Mouse (Mus musculus) forebrain, embryonic 10.5 days (tissue): ENCODE data around the gene Gsn. TPM values are rescaled to one million over a fixed set of nuclear protein-coding genes. Genes with fewer than 3 reads are reported as not detected.

Source experiments
- DNase-seq: peaks from one replicate; pipeline ENCODE4 v3.0.0-alpha.2; 2017; ENCODE audit warnings: low spot score; ENCODE audit errors: extremely low spot score
- H3K27ac ChIP-seq: fragments of 300-500 bp; sonication (generic); 2 replicates; pipeline ENCODE4 v1.5.1; 2016; ENCODE audit warnings: mild to moderate bottlenecking
- H3K27me3 ChIP-seq: fragments of 300-500 bp; sonication (generic); 2 replicates; pipeline ENCODE4 v1.6.1; 2016; ENCODE audit warnings: mild to moderate bottlenecking; ENCODE audit not compliant: poor library complexity, severe bottlenecking
- H3K36me3 ChIP-seq: fragments of 300-500 bp; sonication (generic); replicated peaks from 2 replicates; pipeline ENCODE4 v1.6.1; 2016; ENCODE audit warnings: mild to moderate bottlenecking, moderate library complexity
- H3K4me1 ChIP-seq: fragments of 300-500 bp; sonication (generic); 2 replicates; pipeline ENCODE4 v1.6.1; 2016
- H3K4me3 ChIP-seq: fragments of 300-500 bp; sonication (generic); 2 replicates; pipeline ENCODE4 v1.5.1; 2016; ENCODE audit warnings: mild to moderate bottlenecking, moderate library complexity
- H3K9me3 ChIP-seq: fragments of 300-500 bp; sonication (generic); 2 replicates; pipeline ENCODE4 v1.6.1; 2016; ENCODE audit warnings: mild to moderate bottlenecking, moderate library complexity
- WGBS: fragments of 180-500 bp; shearing (Covaris S2); methylation state at CpG from one replicate; pipeline ENCODE4 v1.1.7; 2016; 5-methylcytosine and 5-hydroxymethylcytosine counted together
- polyA plus RNA-seq: library from polyadenylated mRNA; unstranded; fragments of >200 nt; fragmentation: Nextera tagmentation; extraction: Ambion mirVana; gene quantifications from 2 replicates; pipeline ENCODE4 v1.2.1, GENCODE M21; 2016

The Gsn gene
- polyA plus RNA-seq, 1 experiment from 2014 or later = 15.5 TPM

DNA sequence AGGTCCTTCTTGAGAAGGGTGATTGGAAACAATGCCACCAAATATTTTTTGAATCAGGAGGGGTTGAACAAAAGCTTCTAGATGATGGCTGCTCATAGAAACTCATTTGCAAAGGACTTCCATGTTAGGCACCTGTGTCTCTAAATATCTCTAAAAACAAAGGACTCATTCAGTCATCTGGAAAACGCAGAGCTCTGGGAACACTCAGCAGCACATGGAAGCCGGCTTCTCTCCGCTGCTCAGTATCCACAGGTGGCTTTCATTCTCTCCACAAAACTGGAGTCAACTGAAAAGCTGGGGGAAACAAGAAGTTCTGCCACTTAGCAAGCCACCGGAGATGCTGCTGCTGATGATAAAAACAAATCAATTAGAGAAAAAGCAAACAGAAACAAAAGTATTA is 28.0 kb upstream of the Gsn start:
- no peaks in the 10 kb centered on the region for H3K36me3 ChIP-seq
- DNase-seq = no peak
- H3K4me3 ChIP-seq = no peak overlapping the region
- H3K4me1 ChIP-seq = peaks cover 48% of the 10 kb centered on the region
- H3K9me3 ChIP-seq = no peaks in the 10 kb centered on the region
- 27% methylated on average over 4 of the region's 4 CpGs for WGBS
- H3K27me3 ChIP-seq = no peaks in the 10 kb centered on the region
- H3K27ac ChIP-seq = peak overlapping the region; percentile 63; the same call in 1 of the 2 replicates

DNA sequence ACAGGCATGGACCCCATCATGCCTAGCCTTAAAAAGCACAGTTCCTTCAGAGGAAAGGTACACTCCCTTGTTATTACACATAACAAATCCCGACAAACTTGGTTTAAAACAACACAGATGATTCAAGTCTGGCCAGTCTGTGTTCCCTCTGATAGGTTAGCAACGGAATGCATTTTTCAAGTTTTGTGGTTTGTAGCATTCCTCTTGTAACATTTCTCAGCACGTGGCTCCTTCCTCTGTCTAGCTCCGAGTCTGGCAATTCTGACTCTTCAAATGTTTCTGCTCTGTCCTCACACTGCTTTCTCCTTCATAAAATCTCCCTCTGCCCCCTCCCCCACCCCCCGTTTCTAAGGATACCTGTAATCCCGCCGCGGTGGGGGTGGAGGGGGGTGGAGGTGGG is 26.0 kb upstream of the Gsn start:
- Histone ChIP-seq H3K9me3 (no peaks in the 10 kb centered on the region), H3K27ac (peak overlapping the region; percentile 51; the same call in 1 of the 2 replicates), H3K36me3 (no peaks in the 10 kb centered on the region), H3K4me1 (peaks cover 57% of the 10 kb centered on the region), H3K4me3 (no peak overlapping the region), H3K27me3 (no peaks in the 10 kb centered on the region)
- 30% methylated on average over 8 of the region's 8 CpGs for WGBS
- DNase-seq = no peak

DNA sequence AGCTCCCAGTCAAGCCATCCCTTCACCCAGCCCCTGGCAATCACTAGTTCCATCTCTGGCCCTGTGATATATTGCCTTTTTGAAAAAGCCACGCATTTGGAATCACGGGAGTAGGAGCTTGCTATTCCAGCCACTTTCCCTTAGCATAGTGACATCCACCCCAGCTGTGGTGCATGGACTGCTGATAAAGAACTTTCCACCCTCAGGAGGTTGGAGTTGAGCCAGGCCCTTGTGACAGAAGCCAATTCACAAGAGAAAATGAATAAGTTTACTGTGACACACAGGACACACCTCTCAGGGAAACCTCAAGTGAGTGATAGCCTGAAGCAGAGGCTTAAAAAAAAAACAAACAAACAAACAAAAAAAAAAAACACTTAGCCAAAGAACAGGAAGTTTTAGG is 24.3 kb upstream of the Gsn start:
- 77% methylated on average over 2 of the region's 2 CpGs for WGBS
- no peak for DNase-seq
- H3K27ac ChIP-seq = no peak overlapping the region

DNA sequence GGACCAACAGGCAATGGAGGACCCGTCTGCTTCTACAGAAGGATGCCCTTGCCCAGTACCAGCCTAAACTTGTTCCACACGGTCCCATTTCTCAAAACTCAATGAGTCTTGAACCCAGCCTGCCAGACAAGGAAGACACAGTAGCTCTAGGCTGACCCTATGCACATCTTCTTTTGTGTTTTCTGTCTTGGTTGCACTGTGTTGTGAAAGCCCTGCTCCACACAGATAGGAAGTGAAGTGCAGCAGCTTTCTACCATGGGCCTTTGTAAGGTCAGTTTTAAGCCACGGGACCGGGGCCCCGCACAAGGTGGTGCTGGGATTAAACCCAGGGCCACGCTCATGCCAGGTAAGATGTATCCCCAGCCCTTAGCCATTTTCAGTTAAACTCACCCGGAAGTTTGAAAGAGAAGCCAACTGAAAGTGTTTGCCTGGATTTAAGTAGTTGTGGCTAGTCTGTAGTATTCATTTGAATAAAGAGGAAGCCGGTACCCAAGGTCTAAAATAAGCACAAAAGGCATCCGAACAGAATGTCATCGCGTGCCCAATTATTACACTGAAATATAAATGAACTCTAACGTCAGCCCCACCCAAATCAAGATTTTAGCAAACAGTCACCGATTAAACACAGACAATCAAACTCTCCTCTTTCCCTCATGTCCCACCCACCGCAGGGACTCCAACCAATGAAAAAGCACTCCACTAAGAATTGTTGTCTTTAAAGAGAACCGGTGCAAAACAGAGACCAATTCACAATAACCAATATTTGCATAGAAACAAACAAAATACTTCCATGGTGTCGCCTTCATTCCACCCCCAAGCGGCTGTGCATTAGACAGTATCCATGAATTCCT is 23.4 kb upstream of the Gsn start:
- WGBS = 79% methylated on average over 17 of the region's 17 CpGs
- Histone ChIP-seq H3K4me3 (no peak overlapping the region), H3K36me3 (no peaks in the 10 kb centered on the region), H3K27ac (no peak overlapping the region), H3K4me1 (peaks cover 55% of the 10 kb centered on the region), H3K27me3 (no peaks in the 10 kb centered on the region), H3K9me3 (no peaks in the 10 kb centered on the region)
- DNase-seq = no peak

More for the DNA sequence above, 24.3 kb upstream of the Gsn start:
- Histone ChIP-seq H3K4me3 (no peak overlapping the region), H3K9me3 (no peaks in the 10 kb centered on the region), H3K36me3 (no peaks in the 10 kb centered on the region), H3K4me1 (peaks cover 57% of the 10 kb centered on the region), H3K27me3 (no peaks in the 10 kb centered on the region)

DNA sequence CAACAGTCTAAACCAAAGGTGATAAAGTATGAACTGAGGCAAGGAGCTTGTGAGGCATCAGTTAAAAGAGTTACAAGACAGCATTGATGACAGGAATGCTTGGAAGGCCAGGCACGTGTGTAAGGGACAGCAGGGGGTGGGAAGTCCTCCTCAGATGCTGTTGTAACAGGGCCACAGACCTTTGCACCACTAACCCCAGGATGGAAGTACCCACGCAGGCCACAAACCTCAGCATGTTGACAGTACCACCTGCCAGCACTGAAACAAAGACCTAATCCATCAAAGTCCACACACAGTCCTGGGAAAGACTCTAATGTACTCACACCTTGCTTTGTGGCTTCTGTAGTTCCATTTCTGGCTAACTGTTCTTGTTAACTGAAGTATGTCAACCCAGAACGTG is 22.3 kb upstream of the Gsn start:
- no peaks in the 10 kb centered on the region for H3K36me3 ChIP-seq
- H3K4me1 ChIP-seq = peaks cover 45% of the 10 kb centered on the region
- 41% methylated on average over 3 of the region's 3 CpGs for WGBS

DNA sequence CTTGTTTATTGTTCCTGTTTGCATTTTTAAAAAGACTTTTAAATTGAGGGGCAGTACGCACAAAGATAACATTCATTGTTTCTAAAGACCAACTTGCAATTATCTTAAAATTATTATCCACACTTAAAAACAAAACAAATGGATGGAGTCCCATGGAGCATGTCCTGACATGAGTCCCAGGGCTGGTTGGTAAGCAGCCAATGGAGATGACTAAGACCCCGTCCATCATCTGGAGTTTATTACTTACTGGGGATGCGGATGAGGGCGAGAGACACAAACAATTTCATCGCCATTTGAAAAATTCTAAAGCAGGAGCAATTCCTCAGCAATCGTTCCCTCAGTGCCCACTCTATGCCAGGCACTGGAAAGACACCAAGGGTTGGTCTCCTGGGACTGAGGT is 21.2 kb upstream of the Gsn start:
- Histone ChIP-seq H3K27ac (no peak overlapping the region), H3K27me3 (no peaks in the 10 kb centered on the region; the same call in 1 of the 2 replicates), H3K4me3 (no peak overlapping the region), H3K9me3 (no peaks in the 10 kb centered on the region), H3K4me1 (peaks cover 33% of the 10 kb centered on the region), H3K36me3 (no peaks in the 10 kb centered on the region)
- DNase-seq = no peak
- WGBS = 89% methylated on average over 6 of the region's 6 CpGs

More for the DNA sequence above, 22.3 kb upstream of the Gsn start:
- no peak for DNase-seq
- H3K9me3 ChIP-seq = no peaks in the 10 kb centered on the region
- H3K4me3 ChIP-seq = no peak overlapping the region
- no peak overlapping the region for H3K27ac ChIP-seq
- no peaks in the 10 kb centered on the region for H3K27me3 ChIP-seq

DNA sequence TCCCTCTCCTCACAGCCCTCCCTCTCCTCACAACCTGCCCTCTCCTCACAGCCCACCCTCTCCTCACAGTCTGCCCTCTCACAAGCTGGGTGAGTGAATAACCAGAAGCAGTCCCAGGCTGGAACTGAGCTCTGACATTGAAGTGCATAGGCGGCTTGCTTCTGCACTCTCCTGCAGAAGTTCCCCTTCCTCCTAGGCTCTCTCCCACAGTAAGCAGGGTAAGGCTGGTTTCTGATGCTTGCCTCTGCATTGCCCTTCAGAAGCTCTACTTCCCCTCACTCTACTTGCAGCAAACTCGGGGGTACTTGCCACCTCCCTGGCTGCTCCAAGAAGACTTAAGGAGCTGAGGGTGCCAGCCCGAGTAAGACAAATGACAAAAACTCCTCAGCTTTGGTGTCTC is 11.9 kb upstream of the Gsn start:
- Histone ChIP-seq H3K27ac (no peak overlapping the region), H3K4me1 (peaks cover 9% of the 10 kb centered on the region), H3K9me3 (no peaks in the 10 kb centered on the region), H3K36me3 (no peaks in the 10 kb centered on the region), H3K27me3 (peaks cover 7% of the 10 kb centered on the region), H3K4me3 (no peak overlapping the region)
- 55% methylated on average over 3 of the region's 3 CpGs for WGBS
- no peak for DNase-seq

DNA sequence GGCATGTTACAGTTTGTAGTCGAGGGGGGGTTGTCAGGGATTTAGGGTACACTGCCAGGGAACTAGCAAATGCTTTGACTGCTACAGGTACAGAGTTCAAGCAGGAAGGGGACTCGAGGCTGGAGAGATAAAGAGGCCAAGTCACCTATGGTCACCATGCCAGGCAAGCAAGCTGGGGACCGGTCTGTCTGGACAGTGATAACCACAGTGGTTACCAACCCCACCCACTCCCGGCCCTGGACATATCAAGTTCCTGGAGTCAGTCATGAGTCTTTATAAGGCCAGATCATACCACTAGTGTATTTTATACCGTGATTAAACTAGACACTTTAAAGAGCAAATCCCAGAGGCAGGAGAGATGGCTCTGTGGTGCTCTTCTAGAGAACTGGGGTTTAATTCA is 8.4 kb upstream of the Gsn start:
- H3K27me3 ChIP-seq = peaks cover 7% of the 10 kb centered on the region; the same call in 1 of the 2 replicates
- peaks cover 22% of the 10 kb centered on the region for H3K4me1 ChIP-seq
- no peak for DNase-seq
- no peaks in the 10 kb centered on the region for H3K36me3 ChIP-seq
- WGBS = 77% methylated on average over 5 of the region's 5 CpGs
- H3K27ac ChIP-seq = no peak overlapping the region
- no peak overlapping the region for H3K4me3 ChIP-seq
- H3K9me3 ChIP-seq = no peaks in the 10 kb centered on the region

DNA sequence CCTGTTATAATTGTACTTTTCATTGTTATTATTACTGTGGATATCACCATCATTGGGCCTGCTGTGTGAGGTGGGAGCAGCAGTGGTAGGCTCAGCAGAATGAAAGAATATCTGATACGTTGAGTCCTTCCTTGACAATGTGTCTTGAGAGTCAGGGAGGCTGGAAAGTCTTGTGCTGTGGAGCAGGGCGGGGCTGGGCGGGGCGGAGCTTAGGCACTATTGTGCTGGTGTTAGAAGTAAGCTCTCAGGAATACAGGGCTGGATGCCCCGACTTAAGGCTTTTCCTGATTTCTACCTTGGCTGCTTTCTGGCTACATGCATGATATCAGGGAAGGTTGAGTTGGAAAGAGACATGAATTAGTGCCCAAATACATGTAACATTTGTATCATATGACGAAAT is 3.4 kb upstream of the Gsn start:
- no peaks in the 10 kb centered on the region for H3K9me3 ChIP-seq
- no peak for DNase-seq
- no peak overlapping the region for H3K27ac ChIP-seq
- no peak overlapping the region for H3K4me3 ChIP-seq
- WGBS = 24% methylated on average over 6 of the region's 6 CpGs
- no peaks in the 10 kb centered on the region for H3K36me3 ChIP-seq
- peaks cover 45% of the 10 kb centered on the region for H3K4me1 ChIP-seq
- peaks cover 45% of the 10 kb centered on the region for H3K27me3 ChIP-seq

DNA sequence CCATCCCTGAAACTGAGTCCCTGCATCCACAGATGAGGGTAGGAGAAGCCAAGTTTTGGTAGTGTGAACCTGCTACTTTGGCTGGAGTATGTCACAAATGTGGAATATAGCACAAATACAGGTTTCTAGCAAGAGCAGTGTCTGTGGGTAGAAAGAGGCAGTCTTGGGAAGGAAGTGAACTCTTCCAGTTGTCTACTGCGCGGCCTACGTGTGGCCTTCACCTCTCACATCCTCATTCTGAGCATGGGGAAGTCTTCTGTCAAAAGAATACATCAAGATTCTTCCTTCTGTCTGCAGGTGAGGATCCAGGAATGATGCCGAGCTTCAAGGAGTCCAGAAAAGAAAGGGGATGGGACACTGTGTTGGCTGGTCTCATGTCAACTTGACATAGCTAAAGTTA is 2.4 kb upstream of the Gsn start:
- no peak overlapping the region for H3K27ac ChIP-seq
- peaks cover 55% of the 10 kb centered on the region for H3K27me3 ChIP-seq
- H3K36me3 ChIP-seq = no peaks in the 10 kb centered on the region
- 88% methylated on average over 4 of the region's 4 CpGs for WGBS
- no peak overlapping the region for H3K4me3 ChIP-seq
- peaks cover 36% of the 10 kb centered on the region for H3K4me1 ChIP-seq
- DNase-seq = no peak
- H3K9me3 ChIP-seq = no peaks in the 10 kb centered on the region

DNA sequence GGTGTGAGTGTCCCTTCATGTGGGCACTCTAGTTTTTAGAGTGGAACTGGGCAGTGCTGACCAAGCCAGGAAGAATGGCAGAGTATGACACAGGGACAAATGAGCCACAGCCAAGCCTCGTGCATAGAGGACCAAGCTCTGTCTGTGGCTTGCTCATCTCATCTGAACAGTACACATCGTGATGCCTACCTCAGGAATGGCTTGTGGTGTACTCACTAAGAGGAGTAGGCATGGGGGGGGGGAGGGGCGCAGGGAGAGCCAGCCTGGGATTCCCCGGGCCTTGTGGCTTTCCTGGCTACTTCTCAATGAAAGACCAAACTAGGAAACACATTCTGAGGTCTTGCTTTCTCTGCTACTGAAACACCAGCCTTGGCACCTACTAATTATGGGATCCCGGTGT is 1.2 kb upstream of the Gsn start:
- Histone ChIP-seq H3K4me1 (peaks cover 42% of the 10 kb centered on the region), H3K27ac (no peak overlapping the region), H3K27me3 (peaks cover 61% of the 10 kb centered on the region), H3K9me3 (no peaks in the 10 kb centered on the region), H3K4me3 (no peak overlapping the region), H3K36me3 (no peaks in the 10 kb centered on the region)
- no peak for DNase-seq
- 73% methylated on average over 5 of the region's 5 CpGs for WGBS

DNA sequence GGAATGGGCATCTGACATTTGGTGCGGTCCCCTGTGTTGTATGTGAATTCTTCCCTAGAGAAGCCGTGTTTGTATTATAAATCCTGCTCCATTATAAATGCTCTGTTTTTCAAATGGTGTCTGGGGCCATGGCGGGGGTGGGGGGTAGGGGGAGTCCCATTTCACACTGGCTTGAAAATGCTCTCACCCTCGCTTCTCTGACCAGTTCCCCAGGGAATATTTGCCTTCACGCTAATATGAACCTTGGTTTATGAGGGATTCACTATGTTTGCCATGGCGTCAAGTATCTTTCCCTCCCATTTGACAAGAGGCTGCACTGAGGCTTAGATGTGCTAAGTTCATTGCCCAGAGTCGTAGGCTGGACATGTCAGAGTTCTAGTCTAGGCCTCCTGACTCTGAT is 718 bp upstream of the Gsn start:
- Histone ChIP-seq H3K36me3 (no peaks in the 10 kb centered on the region), H3K4me1 (peaks cover 38% of the 10 kb centered on the region), H3K27ac (no peak overlapping the region), H3K9me3 (no peaks in the 10 kb centered on the region), H3K27me3 (peaks cover 61% of the 10 kb centered on the region), H3K4me3 (peak overlapping the region; percentile 68)
- no peak for DNase-seq
- 78% methylated on average over 7 of the region's 7 CpGs for WGBS

DNA sequence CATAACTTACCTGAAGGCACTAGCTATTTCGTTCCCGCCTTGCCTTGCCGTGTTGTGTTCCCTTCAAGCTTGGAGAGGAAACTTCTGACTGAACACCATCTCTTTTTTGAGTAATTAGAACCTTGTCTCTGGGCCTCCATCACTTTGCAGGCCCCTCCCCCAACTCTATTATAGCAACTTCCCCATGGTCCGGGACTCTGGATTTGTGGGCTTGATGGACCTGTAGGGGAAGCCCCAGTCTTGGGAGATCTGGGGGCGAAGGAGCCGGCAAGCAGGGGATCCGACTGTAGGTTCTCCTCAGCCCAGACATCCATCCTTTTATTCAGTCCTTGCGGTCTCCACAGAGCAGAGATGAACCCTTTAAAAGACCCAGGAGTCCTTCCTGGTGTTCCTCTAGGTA is 752 bp downstream of the Gsn start:
- peak overlapping the region; percentile 68 for H3K4me3 ChIP-seq

More for the DNA sequence above, 752 bp downstream of the Gsn start:
- Histone ChIP-seq H3K36me3 (no peaks in the 10 kb centered on the region), H3K9me3 (no peaks in the 10 kb centered on the region), H3K4me1 (peaks cover 35% of the 10 kb centered on the region), H3K27me3 (peaks cover 61% of the 10 kb centered on the region), H3K27ac (no peak overlapping the region)
- DNase-seq = no peak
- WGBS = 50% methylated on average over 8 of the region's 8 CpGs
